27 mouse cellular contexts compared by ENCODE assay signal in the genomic region with DNA sequence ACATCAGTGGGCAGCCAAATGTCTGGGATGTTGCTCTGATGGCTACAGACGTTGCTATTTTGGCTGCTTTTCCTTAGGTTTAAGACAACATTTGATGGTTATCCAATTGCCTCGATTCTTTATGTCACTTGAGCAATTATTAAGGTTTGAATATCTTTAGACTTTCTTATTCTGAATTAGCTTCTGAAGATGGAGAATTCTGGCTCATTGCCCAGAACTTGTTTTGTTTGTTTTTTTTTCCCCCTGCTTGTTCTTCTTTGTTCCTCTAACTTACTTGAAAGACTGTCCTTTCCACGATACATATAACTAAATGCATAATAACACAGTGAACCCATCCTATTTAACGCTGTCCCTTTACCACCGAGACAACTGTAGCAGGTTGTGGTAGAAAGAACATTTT.
A peak's percentile ranks its signal among the peaks of the same experiment; 100 is the strongest.
DNase-seq lines count a peak whose midpoint lies in the region; ATAC-seq and TF ChIP-seq lines count a peak whose summit lies in the region.
"Had no signal": no experiment of that assay in that cellular context is flagged by ENCODE, and none has a peak within 500 bp of the region (broad histone marks: within the 10 kb centered on the region; RNA-seq: fewer than 3 reads in every experiment).

No protein-coding gene starts in this region.

- no peak for ATAC-seq in forebrain, postnatal 0 days
- ATAC-seq in forebrain, embryonic 11.5 days (replicated peaks; ENCODE audit: low FRiP score) = no peak
- no peak for ATAC-seq in midbrain, embryonic 14.5 days (ENCODE audit: low FRiP score, low TSS enrichment)

- TF ChIP-seq CTCF in forebrain, postnatal 0 days (IDR thresholded peaks at IDR 0.05; ENCODE audit: low read depth) = no peak
- no peak for TF ChIP-seq CTCF in brain, embryonic 14.5 days (IDR thresholded peaks at IDR 0.05; ENCODE audit: borderline replicate concordance, extremely low read depth, insufficient read depth, insufficient read length)

- H3K9ac ChIP-seq in forebrain, postnatal 0 days = no peak overlapping the region
- no peak overlapping the region for H3K9ac ChIP-seq in forebrain, embryonic 11.5 days (ENCODE audit: low read length)
- H3K9ac ChIP-seq in midbrain, embryonic 14.5 days (replicated peaks; ENCODE audit: low read length) = no peak overlapping the region
- H3K9ac ChIP-seq: embryonic facial prominence, embryonic 12.5 days; embryonic facial prominence, embryonic 15.5 days; forebrain, embryonic 12.5 days; heart, embryonic 12.5 days; heart, embryonic 15.5 days; hindbrain, embryonic 13.5 days had no signal

- H3K4me2 ChIP-seq in forebrain, postnatal 0 days (ENCODE audit: low read depth) = no peak overlapping the region
- H3K4me2 ChIP-seq in forebrain, embryonic 11.5 days (ENCODE audit: low read depth, low read length, severe bottlenecking) = no peak overlapping the region
- no peak overlapping the region for H3K4me2 ChIP-seq in midbrain, embryonic 14.5 days (ENCODE audit: low read length)
- H3K4me2 ChIP-seq: embryonic facial prominence, embryonic 12.5 days; embryonic facial prominence, embryonic 15.5 days; forebrain, embryonic 12.5 days; heart, embryonic 12.5 days; heart, embryonic 15.5 days; hindbrain, embryonic 13.5 days had no signal

- DNase-seq in forebrain, postnatal 0 days = peak; percentile 48
- no peak for DNase-seq in forebrain, embryonic 11.5 days (ENCODE audit: low spot score)
- peak; percentile 35 for DNase-seq in midbrain, embryonic 14.5 days
- DNase-seq in midbrain, embryonic 10.5 days (ENCODE audit: low spot score) = no peak
- peak; percentile 4 for DNase-seq in NIH3T3 (ENCODE audit: low read depth)
- peak; percentile 75 for DNase-seq in brain, embryonic 14.5 days (ENCODE audit: low read depth)
- no peak for DNase-seq in adrenal gland, postnatal 36 days
- DNase-seq: adrenal gland, adult 2 months; adrenal gland, postnatal 14 days; B cell, adult 2 months; cerebellum, adult 11 months; cerebellum, adult 2 months; cerebellum, adult 9-11 months; cerebellum, postnatal 25 days; gastrocnemius, postnatal 25 days; heart, adult 18-20 months; heart, postnatal 10 days; heart, postnatal 36 days had no signal

- H3K4me3 ChIP-seq in forebrain, postnatal 0 days (ENCODE audit: low read depth, low read length) = no peak overlapping the region
- no peak overlapping the region for H3K4me3 ChIP-seq in forebrain, embryonic 11.5 days (ENCODE audit: low read depth, low read length)
- no peak overlapping the region for H3K4me3 ChIP-seq in midbrain, embryonic 14.5 days (replicated peaks; ENCODE audit: low read depth, low read length)
- no peak overlapping the region for H3K4me3 ChIP-seq in midbrain, embryonic 10.5 days
- H3K4me3 ChIP-seq: embryonic facial prominence, embryonic 12.5 days; embryonic facial prominence, embryonic 15.5 days; forebrain, embryonic 12.5 days; heart, embryonic 12.5 days; heart, embryonic 15.5 days; hindbrain, embryonic 10.5 days; hindbrain, embryonic 13.5 days had no signal

- H3K27me3 ChIP-seq in forebrain, postnatal 0 days (ENCODE audit: insufficient read depth, low read length) = no peaks in the 10 kb centered on the region
- H3K27me3 ChIP-seq in forebrain, embryonic 11.5 days (ENCODE audit: control insufficient read depth, insufficient read depth, low read length) = no peaks in the 10 kb centered on the region
- H3K27me3 ChIP-seq in midbrain, embryonic 14.5 days (ENCODE audit: control insufficient read depth, insufficient read depth, low read length) = no peaks in the 10 kb centered on the region
- no peaks in the 10 kb centered on the region for H3K27me3 ChIP-seq in midbrain, embryonic 10.5 days (ENCODE audit: low read depth, poor library complexity, severe bottlenecking)
- H3K27me3 ChIP-seq: CH12.LX; embryonic facial prominence, embryonic 12.5 days; embryonic facial prominence, embryonic 15.5 days; forebrain, embryonic 12.5 days; heart, embryonic 12.5 days; heart, embryonic 15.5 days; hindbrain, embryonic 13.5 days had no signal

- TF ChIP-seq POLR2A in brain, embryonic 14.5 days (IDR thresholded peaks at IDR 0.05; ENCODE audit: borderline replicate concordance, extremely low read depth, insufficient read depth, insufficient read length, poor library complexity, severe bottlenecking) = no peak

- H3K27ac ChIP-seq in forebrain, postnatal 0 days (ENCODE audit: low read depth, low read length) = no peak overlapping the region
- H3K27ac ChIP-seq in forebrain, embryonic 11.5 days (ENCODE audit: low read depth, low read length) = no peak overlapping the region
- no peak overlapping the region for H3K27ac ChIP-seq in midbrain, embryonic 14.5 days (replicated peaks; ENCODE audit: low read depth, low read length)
- no peak overlapping the region for H3K27ac ChIP-seq in midbrain, embryonic 10.5 days (replicated peaks)
- H3K27ac ChIP-seq: embryonic facial prominence, embryonic 12.5 days; embryonic facial prominence, embryonic 15.5 days; forebrain, embryonic 12.5 days; heart, embryonic 15.5 days; hindbrain, embryonic 10.5 days; hindbrain, embryonic 13.5 days had no signal

- H3K4me1 ChIP-seq in forebrain, postnatal 0 days (ENCODE audit: insufficient read depth) = 0 out of 2 replicates have a peak, but pooled peaks cover 5% of the 10 kb centered on the region
- H3K4me1 ChIP-seq in forebrain, embryonic 11.5 days (replicated peaks; ENCODE audit: control insufficient read depth, insufficient read depth, low read length) = no peaks in the 10 kb centered on the region
- 0 out of 2 replicates have a peak, but pooled peaks cover 2% of the 10 kb centered on the region for H3K4me1 ChIP-seq in midbrain, embryonic 14.5 days (ENCODE audit: control insufficient read depth, insufficient read depth, low read length)
- H3K4me1 ChIP-seq in midbrain, embryonic 10.5 days = no peaks in the 10 kb centered on the region
- H3K4me1 ChIP-seq: embryonic facial prominence, embryonic 12.5 days; embryonic facial prominence, embryonic 15.5 days; heart, embryonic 12.5 days; heart, embryonic 15.5 days; hindbrain, embryonic 10.5 days; hindbrain, embryonic 13.5 days had no signal

- 13% methylated on average over 5 of the region's 5 CpGs for WGBS in forebrain, postnatal 0 days
- 69% methylated on average over 5 of the region's 5 CpGs for WGBS in forebrain, embryonic 11.5 days
- 55% methylated on average over 5 of the region's 5 CpGs for WGBS in midbrain, embryonic 14.5 days
- WGBS in midbrain, embryonic 10.5 days = 82% methylated on average over 5 of the region's 5 CpGs

- H3K9me3 ChIP-seq in forebrain, postnatal 0 days (ENCODE audit: low read length) = no peaks in the 10 kb centered on the region
- no peaks in the 10 kb centered on the region for H3K9me3 ChIP-seq in forebrain, embryonic 11.5 days (ENCODE audit: control insufficient read depth, low read length)
- no peaks in the 10 kb centered on the region for H3K9me3 ChIP-seq in midbrain, embryonic 14.5 days (ENCODE audit: control insufficient read depth, low read length)
- H3K9me3 ChIP-seq in midbrain, embryonic 10.5 days (replicated peaks) = no peaks in the 10 kb centered on the region
- H3K9me3 ChIP-seq: embryonic facial prominence, embryonic 12.5 days; embryonic facial prominence, embryonic 15.5 days; forebrain, embryonic 12.5 days; heart, embryonic 12.5 days; heart, embryonic 15.5 days; hindbrain, embryonic 10.5 days; hindbrain, embryonic 13.5 days had no signal

- H3K36me3 ChIP-seq in forebrain, postnatal 0 days (ENCODE audit: insufficient read depth) = no peaks in the 10 kb centered on the region
- no peaks in the 10 kb centered on the region for H3K36me3 ChIP-seq in forebrain, embryonic 11.5 days (ENCODE audit: control insufficient read depth, insufficient read depth, low read length)
- no peaks in the 10 kb centered on the region for H3K36me3 ChIP-seq in midbrain, embryonic 14.5 days (ENCODE audit: control insufficient read depth, insufficient read depth, low read length)
- H3K36me3 ChIP-seq in midbrain, embryonic 10.5 days = no peaks in the 10 kb centered on the region
- H3K36me3 ChIP-seq: embryonic facial prominence, embryonic 12.5 days; embryonic facial prominence, embryonic 15.5 days; forebrain, embryonic 12.5 days; G1E; heart, embryonic 12.5 days; heart, embryonic 15.5 days; hindbrain, embryonic 10.5 days; hindbrain, embryonic 13.5 days had no signal

Comparison
In these comparisons a context has a peak if more than half of its experiments do, and no peak if none do; other contexts are left out.
1. DNase-seq: peak in forebrain, postnatal 0 days (single experiment), midbrain, embryonic 14.5 days (single experiment), NIH3T3 (single experiment) and brain, embryonic 14.5 days (single experiment); none in forebrain, embryonic 11.5 days (single experiment), midbrain, embryonic 10.5 days (single experiment) and adrenal gland, postnatal 36 days (0 of 2).